Mouse (Mus musculus): ENCODE measurements around the gene Psap. TPM values are rescaled to one million over a fixed set of nuclear protein-coding genes. Genes with fewer than 3 reads are reported as not detected.
A peak's percentile ranks its signal among the peaks of the same experiment; 100 is the strongest.

Gene Psap
- polyA plus RNA-seq, 1 experiment = 1,603 TPM

DNA sequence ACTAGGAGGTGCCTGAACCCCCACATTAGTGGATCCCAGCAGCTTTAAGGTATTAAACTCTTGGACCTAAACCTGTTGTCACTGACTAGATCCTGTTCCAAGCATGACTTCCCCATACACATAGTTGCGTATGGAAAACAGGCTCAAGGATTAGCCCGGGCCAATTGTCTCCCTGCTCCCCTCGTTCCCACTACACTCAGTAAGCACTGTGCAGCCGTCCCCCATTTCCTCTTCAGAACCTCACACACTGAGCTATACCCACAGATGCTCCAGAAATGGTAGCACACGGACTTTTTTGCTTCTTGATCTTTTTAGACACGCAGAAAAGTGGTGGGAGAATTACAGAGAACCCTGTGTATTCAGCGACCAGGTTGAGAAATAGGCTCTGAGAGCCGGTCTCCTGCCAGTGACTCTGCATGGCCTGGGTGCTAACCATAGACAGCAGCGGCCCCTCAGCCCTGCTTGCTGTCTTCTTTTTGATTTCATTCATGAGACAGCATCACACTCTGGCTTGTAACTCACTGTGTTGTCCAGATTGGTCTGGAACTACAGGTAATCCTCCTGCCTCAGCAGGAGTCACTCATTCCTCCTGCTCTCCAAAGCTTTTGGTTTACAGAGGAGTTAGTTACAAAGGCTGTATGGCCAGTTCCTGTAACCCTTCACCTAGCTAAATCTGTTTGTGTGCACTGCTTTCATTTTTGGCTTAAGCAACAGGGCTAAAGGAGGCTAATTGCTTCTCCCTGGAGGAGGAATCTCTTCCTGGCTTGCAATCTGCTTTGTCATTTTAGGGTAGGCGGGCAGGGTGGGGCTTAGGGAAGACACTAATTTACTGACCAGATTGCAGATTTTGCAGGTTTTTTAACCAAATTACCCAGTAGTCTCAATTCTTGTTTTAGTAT, 4.9 kb downstream of the Psap start:
- DNase-seq = peak; percentile 58
- no peak overlapping the region for H3K4me3 ChIP-seq (ENCODE audit: insufficient read depth, low read depth, low read length)
- H3K36me3 ChIP-seq (ENCODE audit: control insufficient read depth, insufficient read depth, low read length) = no peaks in the 10 kb centered on the region
- peaks cover 62% of the 10 kb centered on the region for H3K4me1 ChIP-seq (ENCODE audit: control insufficient read depth, insufficient read depth, low read length)
- H3K27ac ChIP-seq (ENCODE audit: insufficient read depth, low read depth, low read length) = peak overlapping the region; percentile 19
- 58% methylated on average over 10 of the region's 10 CpGs for WGBS
- H3K27me3 ChIP-seq (replicated peaks; ENCODE audit: control insufficient read depth, insufficient read depth, low read length) = no peaks in the 10 kb centered on the region
- TF ChIP-seq CTCF (conservative IDR thresholded peaks at IDR 0.05; ENCODE audit: insufficient read depth, insufficient read length, low read depth, low read length) (no peak), POLR2A (IDR thresholded peaks at IDR 0.05; ENCODE audit: low read depth, low read length) (no peak)

DNA sequence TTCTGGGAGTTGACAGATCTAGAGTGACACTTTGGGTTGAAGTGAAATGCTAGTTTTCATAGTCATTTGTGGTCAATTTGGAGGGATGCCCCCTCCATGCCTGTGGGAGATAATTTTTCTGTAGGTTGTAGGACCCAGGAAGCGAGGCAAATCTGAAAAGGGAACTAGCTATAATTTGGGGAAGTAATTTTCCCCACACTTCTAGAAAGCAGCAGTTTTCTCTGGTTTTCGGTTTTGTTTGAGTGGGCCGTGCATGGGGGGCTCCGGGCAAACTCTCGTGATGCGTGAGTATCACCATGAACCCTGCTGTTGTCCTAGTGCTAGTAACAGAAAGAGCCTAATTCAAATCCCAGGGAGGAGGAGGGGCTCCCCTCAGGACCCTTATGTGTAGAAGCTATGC, 6.8 kb downstream of the Psap start:
- DNase-seq = no peak
- Histone ChIP-seq H3K4me1 (ENCODE audit: control insufficient read depth, insufficient read depth, low read length) (peaks cover 69% of the 10 kb centered on the region), H3K36me3 (ENCODE audit: control insufficient read depth, insufficient read depth, low read length) (no peaks in the 10 kb centered on the region), H3K27ac (ENCODE audit: insufficient read depth, low read depth, low read length) (no peak overlapping the region), H3K4me3 (ENCODE audit: insufficient read depth, low read depth, low read length) (no peak overlapping the region), H3K27me3 (replicated peaks; ENCODE audit: control insufficient read depth, insufficient read depth, low read length) (no peaks in the 10 kb centered on the region)
- WGBS = 84% methylated on average over 6 of the region's 6 CpGs
- TF ChIP-seq POLR2A (IDR thresholded peaks at IDR 0.05; ENCODE audit: low read depth, low read length) = no peak
- TF ChIP-seq CTCF (conservative IDR thresholded peaks at IDR 0.05; ENCODE audit: insufficient read depth, insufficient read length, low read depth, low read length) = no peak

DNA sequence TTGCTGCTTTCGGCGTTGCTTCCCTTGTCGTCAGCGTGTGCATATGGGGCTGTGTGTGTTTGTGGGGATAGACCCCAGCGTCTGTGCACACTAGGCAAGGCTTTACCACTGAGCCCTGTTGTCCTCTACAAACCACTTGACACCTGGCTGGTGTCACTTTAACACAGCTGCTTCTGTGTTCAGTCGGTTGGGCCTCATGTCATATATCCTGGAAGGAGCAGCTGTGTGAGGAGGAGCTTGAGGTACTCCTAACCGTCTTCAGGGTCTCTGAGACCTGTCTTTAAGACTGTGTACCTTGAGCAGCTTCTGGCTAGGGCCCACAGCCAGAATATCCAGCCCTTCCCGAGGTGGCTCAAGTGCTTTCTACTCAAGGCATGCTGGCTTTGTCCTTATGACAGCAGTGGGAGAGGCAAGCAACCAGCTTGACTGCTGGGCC, 7.3 kb downstream of the Psap start:
- Histone ChIP-seq H3K36me3 (ENCODE audit: control insufficient read depth, insufficient read depth, low read length) (no peaks in the 10 kb centered on the region), H3K4me1 (ENCODE audit: control insufficient read depth, insufficient read depth, low read length) (peaks cover 68% of the 10 kb centered on the region), H3K27me3 (replicated peaks; ENCODE audit: control insufficient read depth, insufficient read depth, low read length) (no peaks in the 10 kb centered on the region), H3K27ac (ENCODE audit: insufficient read depth, low read depth, low read length) (peak overlapping the region; percentile 29; the same call in 1 of the 2 replicates), H3K4me3 (ENCODE audit: insufficient read depth, low read depth, low read length) (no peak overlapping the region)
- no peak for DNase-seq
- no peak for TF ChIP-seq CTCF (conservative IDR thresholded peaks at IDR 0.05; ENCODE audit: insufficient read depth, insufficient read length, low read depth, low read length)
- no peak for TF ChIP-seq POLR2A (IDR thresholded peaks at IDR 0.05; ENCODE audit: low read depth, low read length)
- WGBS = 37% methylated on average over 8 of the region's 8 CpGs

DNA sequence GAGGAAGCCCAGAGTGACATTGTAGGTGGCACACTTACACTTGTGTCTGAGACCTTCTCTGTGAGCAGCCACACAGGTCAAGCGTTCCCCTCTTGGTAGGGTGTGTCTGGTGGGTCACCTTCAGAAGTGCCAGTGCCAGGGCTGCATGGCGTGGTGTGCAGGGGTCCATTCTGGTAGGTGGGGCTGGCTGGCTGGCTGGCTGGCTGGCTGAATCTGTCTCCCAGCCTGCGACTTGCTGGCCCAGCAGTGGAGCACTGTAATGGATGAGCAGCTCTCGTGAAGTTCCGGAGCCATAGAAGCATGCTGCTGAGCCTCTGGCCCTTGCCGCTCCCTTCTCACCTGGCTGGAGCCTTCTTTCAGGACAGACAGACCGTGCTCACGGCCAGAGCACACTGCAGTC, 7.8 kb downstream of the Psap start:
- no peak for DNase-seq
- Histone ChIP-seq H3K4me1 (ENCODE audit: control insufficient read depth, insufficient read depth, low read length) (peaks cover 68% of the 10 kb centered on the region), H3K27me3 (replicated peaks; ENCODE audit: control insufficient read depth, insufficient read depth, low read length) (no peaks in the 10 kb centered on the region), H3K36me3 (ENCODE audit: control insufficient read depth, insufficient read depth, low read length) (no peaks in the 10 kb centered on the region), H3K27ac (ENCODE audit: insufficient read depth, low read depth, low read length) (peak overlapping the region; percentile 29), H3K4me3 (ENCODE audit: insufficient read depth, low read depth, low read length) (no peak overlapping the region)
- 32% methylated on average over 8 of the region's 8 CpGs for WGBS
- TF ChIP-seq CTCF (conservative IDR thresholded peaks at IDR 0.05; ENCODE audit: insufficient read depth, insufficient read length, low read depth, low read length) (no peak), POLR2A (IDR thresholded peaks at IDR 0.05; ENCODE audit: low read depth, low read length) (no peak)

DNA sequence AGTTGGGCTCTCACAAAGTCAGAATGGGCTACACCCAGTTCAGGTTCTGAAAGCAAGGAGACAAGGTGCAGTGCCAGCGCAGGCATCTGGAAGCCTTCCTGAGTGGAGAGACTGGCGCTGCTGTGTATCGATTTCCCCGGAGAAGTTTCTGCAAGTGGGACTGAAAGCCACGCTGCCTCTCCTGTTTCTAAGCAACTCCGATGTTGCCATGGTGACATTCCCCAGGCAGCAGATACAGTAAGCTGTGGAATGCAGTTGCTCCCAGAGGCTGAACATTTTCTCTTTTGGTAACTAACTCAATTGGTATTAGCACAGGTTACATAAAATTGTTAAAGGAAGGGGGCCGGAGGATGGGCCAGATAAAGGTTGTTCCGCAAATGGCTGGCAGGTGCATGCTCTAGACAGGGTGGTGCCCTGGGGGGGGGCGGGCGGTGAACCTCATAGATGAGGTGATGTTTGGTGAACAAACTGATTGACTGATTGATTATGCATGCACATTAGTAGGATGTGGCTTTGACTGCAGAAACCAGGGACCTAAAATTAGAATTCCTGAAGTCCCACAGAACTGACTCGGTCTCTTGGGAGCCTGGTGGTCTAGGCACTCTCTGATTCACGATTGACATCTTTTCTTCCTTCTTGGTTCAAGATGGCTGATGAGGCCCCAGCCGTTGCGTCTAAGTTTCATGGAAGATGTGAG, 8.4 kb downstream of the Psap start:
- Histone ChIP-seq H3K36me3 (ENCODE audit: control insufficient read depth, insufficient read depth, low read length) (no peaks in the 10 kb centered on the region), H3K4me1 (ENCODE audit: control insufficient read depth, insufficient read depth, low read length) (peaks cover 68% of the 10 kb centered on the region), H3K27ac (ENCODE audit: insufficient read depth, low read depth, low read length) (peak overlapping the region; percentile 29; the same call in 1 of the 2 replicates), H3K4me3 (ENCODE audit: insufficient read depth, low read depth, low read length) (no peak overlapping the region), H3K27me3 (replicated peaks; ENCODE audit: control insufficient read depth, insufficient read depth, low read length) (no peaks in the 10 kb centered on the region)
- 51% methylated on average over 14 of the region's 14 CpGs for WGBS
- DNase-seq = peak; percentile 82
- TF ChIP-seq POLR2A (IDR thresholded peaks at IDR 0.05; ENCODE audit: low read depth, low read length) (no peak), CTCF (conservative IDR thresholded peaks at IDR 0.05; ENCODE audit: insufficient read depth, insufficient read length, low read depth, low read length) (no peak)

DNA sequence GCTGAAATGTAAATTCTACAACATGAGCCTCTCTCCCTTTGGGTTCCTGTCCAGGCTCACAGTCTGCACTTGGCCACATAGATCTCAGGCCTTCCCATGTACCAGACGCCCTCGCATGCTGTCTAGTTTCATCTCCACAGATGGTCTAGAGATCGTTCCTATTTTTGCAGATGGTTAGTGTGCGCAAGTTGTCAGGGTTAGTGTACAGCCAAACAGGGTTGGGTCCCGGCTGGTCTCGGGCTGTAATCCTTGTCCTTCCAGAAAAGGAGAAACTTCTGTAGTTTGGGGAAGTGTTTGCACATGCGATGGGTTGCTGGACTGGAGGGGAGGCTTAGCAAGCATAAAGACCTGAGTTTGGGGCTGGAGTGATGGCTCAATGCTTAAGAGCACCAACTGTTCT, 9.1 kb downstream of the Psap start:
- no peak overlapping the region for H3K27ac ChIP-seq (ENCODE audit: insufficient read depth, low read depth, low read length)
- TF ChIP-seq CTCF (conservative IDR thresholded peaks at IDR 0.05; ENCODE audit: insufficient read depth, insufficient read length, low read depth, low read length) = no peak
- no peak for TF ChIP-seq POLR2A (IDR thresholded peaks at IDR 0.05; ENCODE audit: low read depth, low read length)
- 87% methylated on average over 7 of the region's 7 CpGs for WGBS
- H3K4me1 ChIP-seq (ENCODE audit: control insufficient read depth, insufficient read depth, low read length) = peaks cover 64% of the 10 kb centered on the region
- DNase-seq = no peak
- no peaks in the 10 kb centered on the region for H3K27me3 ChIP-seq (replicated peaks; ENCODE audit: control insufficient read depth, insufficient read depth, low read length)
- no peaks in the 10 kb centered on the region for H3K36me3 ChIP-seq (ENCODE audit: control insufficient read depth, insufficient read depth, low read length)
- no peak overlapping the region for H3K4me3 ChIP-seq (ENCODE audit: insufficient read depth, low read depth, low read length)

DNA sequence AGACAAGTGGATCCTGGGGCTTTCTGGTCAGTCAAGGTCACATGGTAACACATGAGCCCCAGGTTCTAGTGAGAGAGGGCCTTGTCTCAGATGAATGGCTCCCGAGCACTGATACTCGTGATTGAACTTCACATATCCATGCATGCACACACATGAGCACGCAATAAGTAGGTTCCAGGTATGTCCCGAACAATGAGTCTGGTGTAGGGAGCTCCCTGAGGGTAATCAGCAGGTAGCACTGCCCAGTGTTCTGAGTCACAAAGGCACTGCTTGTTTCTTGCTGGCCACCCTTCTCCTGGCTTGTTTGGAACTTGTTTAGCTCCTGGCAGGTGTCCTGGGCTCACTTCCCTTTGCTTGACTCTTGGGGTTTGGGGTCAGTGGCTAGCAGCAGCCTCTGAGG, 9.7 kb downstream of the Psap start:
- Histone ChIP-seq H3K4me3 (ENCODE audit: insufficient read depth, low read depth, low read length) (no peak overlapping the region), H3K27ac (ENCODE audit: insufficient read depth, low read depth, low read length) (no peak overlapping the region), H3K27me3 (replicated peaks; ENCODE audit: control insufficient read depth, insufficient read depth, low read length) (no peaks in the 10 kb centered on the region), H3K36me3 (ENCODE audit: control insufficient read depth, insufficient read depth, low read length) (no peaks in the 10 kb centered on the region), H3K4me1 (ENCODE audit: control insufficient read depth, insufficient read depth, low read length) (peaks cover 60% of the 10 kb centered on the region)
- peak; percentile 67 for DNase-seq
- WGBS = 39% methylated on average over 4 of the region's 4 CpGs
- TF ChIP-seq POLR2A (IDR thresholded peaks at IDR 0.05; ENCODE audit: low read depth, low read length) (no peak), CTCF (conservative IDR thresholded peaks at IDR 0.05; ENCODE audit: insufficient read depth, insufficient read length, low read depth, low read length) (no peak)

Measured in kidney, adult 2 months (tissue).